Mouse (Mus musculus) gastrocnemius, adult 8-10 months (tissue): ENCODE measurements at regions not wholly inside any gene's neighbourhood (a gene's known extent, or its start where the extent isn't known, plus 50 kb on each side); places are given as distances from the start of the nearest gene placed in this dataset.
A peak's percentile ranks its signal among the peaks of the same experiment; 100 is the strongest.

ENCODE experiments used
- DNase-seq, 2 experiments: peaks; one replicate each; pipeline ENCODE4 v3.0.0; 2022; ENCODE audit warnings: low spot score in 2 of 2

GRCm38 (mm10) chr7:74224378-74224777 lies 210.9 kb upstream of the St8sia2 start:
- DNase-seq, result no peak

GRCm38 (mm10) chr7:74200661-74201060 lies 187.2 kb upstream of the St8sia2 start:
- DNase-seq, result no peak

- no peak for DNase-seq
Measured at GRCm38 (mm10) chr7:74198796-74199195, 185.3 kb upstream of the St8sia2 start.

GRCm38 (mm10) chr7:74184661-74185060 lies 171.2 kb upstream of the St8sia2 start:
- DNase-seq, result no peak

- no peak for DNase-seq
Measured at GRCm38 (mm10) chr7:74174206-74174605, 160.7 kb upstream of the St8sia2 start.

GRCm38 (mm10) chr7:74173230-74173612 lies 159.7 kb upstream of the St8sia2 start:
- DNase-seq, result no peak

GRCm38 (mm10) chr7:74172504-74173229 lies 159.2 kb upstream of the St8sia2 start:
- DNase-seq, result no peak

- DNase-seq, result no peak
Measured at GRCm38 (mm10) chr7:74151590-74151989, 138.1 kb upstream of the St8sia2 start.

- DNase-seq, result no peak
Measured at GRCm38 (mm10) chr7:74143236-74143635, 129.7 kb upstream of the St8sia2 start.

GRCm38 (mm10) chr7:74138169-74138568 lies 124.7 kb upstream of the St8sia2 start:
- DNase-seq, result no peak

GRCm38 (mm10) chr7:74130206-74130836 lies 116.8 kb upstream of the St8sia2 start:
- no peak for DNase-seq

GRCm38 (mm10) chr7:74112071-74112470 lies 98.6 kb upstream of the St8sia2 start:
- DNase-seq, result no peak

GRCm38 (mm10) chr7:74108347-74108746 lies 94.9 kb upstream of the St8sia2 start:
- no peak for DNase-seq

GRCm38 (mm10) chr7:74107176-74107928 lies 93.9 kb upstream of the St8sia2 start:
- DNase-seq, result peak in 1 of 2 experiments; percentile 4

- DNase-seq, result no peak
Measured at GRCm38 (mm10) chr7:74091402-74092025, 78.0 kb upstream of the St8sia2 start.

- DNase-seq, result no peak
Measured at GRCm38 (mm10) chr7:74080846-74081235, 67.4 kb upstream of the St8sia2 start.

- DNase-seq, result no peak
Measured at GRCm38 (mm10) chr7:74080079-74080845, 66.8 kb upstream of the St8sia2 start.

- no peak for DNase-seq
Measured at GRCm38 (mm10) chr7:74072632-74073031, 59.1 kb upstream of the St8sia2 start.

GRCm38 (mm10) chr7:74070836-74071235 lies 57.3 kb upstream of the St8sia2 start:
- DNase-seq, result no peak

GRCm38 (mm10) chr7:74065449-74066099 lies 52.1 kb upstream of the St8sia2 start:
- peak in 1 of 2 experiments; percentile 6 for DNase-seq
